ENCODE assay signal across 21 mouse cellular contexts in genomic region chr8:92506906-92507305, GRCm38 (mm10).
DNase-seq lines count a peak whose midpoint lies in the region; ATAC-seq and TF ChIP-seq lines count a peak whose summit lies in the region.
"Had no signal": no experiment of that assay in that cellular context is flagged by ENCODE, and none has a peak within 500 bp of the region (broad histone marks: within the 10 kb centered on the region; RNA-seq: fewer than 3 reads in every experiment).

No protein-coding gene starts in this region.

- TF ChIP-seq CTCF in thymus, adult 2 months (IDR thresholded peaks at IDR 0.05; ENCODE audit: borderline replicate concordance, control insufficient read depth, extremely low read depth, insufficient read depth, low read length, poor library complexity): no peak

- peak overlapping the region; percentile 61; the same call in 1 of the 2 replicates for H3K27ac ChIP-seq in limb, embryonic 13.5 days
- no peak overlapping the region for H3K27ac ChIP-seq in limb, embryonic 10.5 days
- 0 out of 2 replicates have a peak overlapping the region, but pooled peaks have one; percentile 68 for H3K27ac ChIP-seq in embryonic facial prominence, embryonic 15.5 days (replicated peaks)
- H3K27ac ChIP-seq in thymus, adult 2 months (ENCODE audit: control insufficient read depth, insufficient read depth, low read length): no peak overlapping the region
- H3K27ac ChIP-seq: kidney, embryonic 15.5 days; liver, embryonic 14.5 days had no signal

- no peak for ATAC-seq in limb, embryonic 13.5 days (ENCODE audit: low FRiP score, low read depth)
- ATAC-seq in embryonic facial prominence, embryonic 15.5 days (ENCODE audit: insufficient number of reproducible peaks, low FRiP score, low TSS enrichment, low read depth): no peak
- ATAC-seq: forebrain, embryonic 14.5 days; intestine, postnatal 0 days; midbrain, embryonic 16.5 days had no signal

- DNase-seq in limb, embryonic 10.5 days (ENCODE audit: low spot score): no peak
- DNase-seq in thymus, adult 2 months: peak; percentile 48
- peak; percentile 63 for DNase-seq in thymus, postnatal 4 days
- DNase-seq in testis, postnatal 14 days (ENCODE audit: low spot score): no peak
- DNase-seq in layer of hippocampus, adult 8-10 months (ENCODE audit: low spot score in 2 of 2): no peak
- DNase-seq in frontal cortex, postnatal 25 days (ENCODE audit: low spot score in 2 of 2): no peak
- DNase-seq: B cell, adult 2 months; gastrocnemius, postnatal 10 days; layer of hippocampus, adult 9-11 months had no signal

- no peak for TF ChIP-seq POLR2A in thymus, adult 2 months (IDR thresholded peaks at IDR 0.05; ENCODE audit: control insufficient read depth, extremely low read depth, insufficient read depth, low read length, poor library complexity)

- H3K9ac ChIP-seq in limb, embryonic 13.5 days: no peak overlapping the region
- H3K9ac ChIP-seq in embryonic facial prominence, embryonic 15.5 days: no peak overlapping the region
- H3K9ac ChIP-seq: embryonic facial prominence, embryonic 12.5 days; kidney, embryonic 15.5 days; limb, embryonic 12.5 days; liver, embryonic 14.5 days; lung, embryonic 14.5 days had no signal

- H3K4me3 ChIP-seq in limb, embryonic 13.5 days: no peak overlapping the region
- H3K4me3 ChIP-seq in limb, embryonic 10.5 days: no peak overlapping the region
- no peak overlapping the region for H3K4me3 ChIP-seq in embryonic facial prominence, embryonic 15.5 days (replicated peaks)
- no peak overlapping the region for H3K4me3 ChIP-seq in thymus, adult 2 months (ENCODE audit: control insufficient read depth, insufficient read depth, low read length)
- H3K4me3 ChIP-seq: embryonic facial prominence, embryonic 12.5 days; kidney, embryonic 15.5 days; limb, embryonic 12.5 days; myocyte had no signal

- no peaks in the 10 kb centered on the region for H3K27me3 ChIP-seq in limb, embryonic 13.5 days
- H3K27me3 ChIP-seq in limb, embryonic 10.5 days (ENCODE audit: low read depth, poor library complexity, severe bottlenecking): no peaks in the 10 kb centered on the region
- H3K27me3 ChIP-seq in embryonic facial prominence, embryonic 15.5 days: no peaks in the 10 kb centered on the region
- no peaks in the 10 kb centered on the region for H3K27me3 ChIP-seq in thymus, adult 2 months (ENCODE audit: control insufficient read depth, insufficient read depth, low read length)
- H3K27me3 ChIP-seq: embryonic facial prominence, embryonic 12.5 days; kidney, embryonic 15.5 days; limb, embryonic 12.5 days had no signal

- peaks cover 39% of the 10 kb centered on the region for H3K4me1 ChIP-seq in limb, embryonic 13.5 days
- peaks cover 17% of the 10 kb centered on the region for H3K4me1 ChIP-seq in limb, embryonic 10.5 days
- peaks cover 22% of the 10 kb centered on the region for H3K4me1 ChIP-seq in embryonic facial prominence, embryonic 15.5 days
- H3K4me1 ChIP-seq in thymus, adult 2 months (replicated peaks; ENCODE audit: control insufficient read depth, insufficient read depth, low read length): peaks cover 20% of the 10 kb centered on the region

- no peaks in the 10 kb centered on the region for H3K36me3 ChIP-seq in limb, embryonic 13.5 days
- no peaks in the 10 kb centered on the region for H3K36me3 ChIP-seq in limb, embryonic 10.5 days
- H3K36me3 ChIP-seq in embryonic facial prominence, embryonic 15.5 days: no peaks in the 10 kb centered on the region
- H3K36me3 ChIP-seq in thymus, adult 2 months (ENCODE audit: control insufficient read depth, insufficient read depth, low read length): no peaks in the 10 kb centered on the region
- H3K36me3 ChIP-seq: embryonic facial prominence, embryonic 12.5 days; kidney, embryonic 15.5 days; limb, embryonic 12.5 days had no signal

- 86% methylated on average over 5 of the region's 5 CpGs for WGBS in limb, embryonic 13.5 days
- WGBS in limb, embryonic 10.5 days: 88% methylated on average over 5 of the region's 5 CpGs
- 79% methylated on average over 5 of the region's 5 CpGs for WGBS in embryonic facial prominence, embryonic 15.5 days
- 19% methylated on average over 5 of the region's 5 CpGs for WGBS in thymus, adult 2 months

- no peak overlapping the region for H3K4me2 ChIP-seq in limb, embryonic 13.5 days (replicated peaks)
- H3K4me2 ChIP-seq in embryonic facial prominence, embryonic 15.5 days (replicated peaks): no peak overlapping the region
- H3K4me2 ChIP-seq: embryonic facial prominence, embryonic 12.5 days; heart, embryonic 11.5 days; kidney, embryonic 15.5 days; limb, embryonic 12.5 days; lung, embryonic 14.5 days had no signal

- H3K9me3 ChIP-seq in limb, embryonic 13.5 days: peaks cover 9% of the 10 kb centered on the region; the same call in 1 of the 2 replicates
- no peaks in the 10 kb centered on the region for H3K9me3 ChIP-seq in limb, embryonic 10.5 days (replicated peaks)
- no peaks in the 10 kb centered on the region for H3K9me3 ChIP-seq in embryonic facial prominence, embryonic 15.5 days (replicated peaks)
- H3K9me3 ChIP-seq: embryonic facial prominence, embryonic 12.5 days; kidney, embryonic 15.5 days had no signal

Comparison
In these comparisons a context has a peak if more than half of its experiments do, and no peak if none do; other contexts are left out.
1. H3K27ac ChIP-seq: peak in limb, embryonic 13.5 days (single experiment) and embryonic facial prominence, embryonic 15.5 days (single experiment); none in limb, embryonic 10.5 days (single experiment) and thymus, adult 2 months (single experiment).
2. DNase-seq: peak in thymus, adult 2 months (single experiment) and thymus, postnatal 4 days (single experiment); none in limb, embryonic 10.5 days (single experiment), testis, postnatal 14 days (single experiment), layer of hippocampus, adult 8-10 months (0 of 2) and frontal cortex, postnatal 25 days (0 of 2).